Mouse (Mus musculus) hindbrain, embryonic 10.5 days (tissue): ENCODE measurements around the gene Cyth4. TPM values are rescaled to one million over a fixed set of nuclear protein-coding genes. Genes with fewer than 3 reads are reported as not detected.

Experiments used
- DNase-seq: peaks from one replicate; pipeline ENCODE4 v3.0.0-alpha.2; 2017; ENCODE audit warnings: low spot score
- H3K27ac ChIP-seq: fragments of 300-500 bp; sonication (generic); 2 replicates; pipeline ENCODE4 v1.5.1; 2016; ENCODE audit warnings: mild to moderate bottlenecking, moderate library complexity
- H3K27me3 ChIP-seq: fragments of 300-500 bp; sonication (generic); 2 replicates; pipeline ENCODE4 v1.6.1; 2016; ENCODE audit warnings: mild to moderate bottlenecking; ENCODE audit not compliant: poor library complexity, insufficient read depth, severe bottlenecking
- H3K36me3 ChIP-seq: fragments of 300-500 bp; sonication (generic); 2 replicates; pipeline ENCODE4 v1.6.1; 2016; ENCODE audit warnings: mild to moderate bottlenecking, moderate library complexity
- H3K4me1 ChIP-seq: fragments of 300-500 bp; sonication (generic); replicated peaks from 2 replicates; pipeline ENCODE4 v1.6.1; 2016; ENCODE audit warnings: mild to moderate bottlenecking
- H3K4me3 ChIP-seq: fragments of 300-500 bp; sonication (generic); 2 replicates; pipeline ENCODE4 v1.5.1; 2016; ENCODE audit warnings: mild to moderate bottlenecking, moderate library complexity
- H3K9me3 ChIP-seq: fragments of 300-500 bp; sonication (generic); 2 replicates; pipeline ENCODE4 v1.6.1; 2016; ENCODE audit warnings: mild to moderate bottlenecking, moderate library complexity
- WGBS: fragments of 180-500 bp; shearing (Covaris S2); methylation state at CpG from one replicate; pipeline ENCODE4 v1.1.7; 2016; 5-methylcytosine and 5-hydroxymethylcytosine counted together
- polyA plus RNA-seq: library from polyadenylated mRNA; unstranded; fragments of >200 nt; fragmentation: Nextera tagmentation; extraction: Ambion mirVana; gene quantifications from 2 replicates; pipeline ENCODE4 v1.2.1, GENCODE M21; 2016

Cyth4 gene
- polyA plus RNA-seq, 1 experiment from 2014 or later: 8.1 TPM

GRCm38 (mm10) chr15:78567608-78568120 is 29.2 kb upstream of the Cyth4 start:
- H3K4me3 ChIP-seq: no peak overlapping the region
- no peak for DNase-seq
- no peak overlapping the region; the same call in 1 of the 2 replicates for H3K27ac ChIP-seq
- no peaks in the 10 kb centered on the region for H3K9me3 ChIP-seq
- peaks cover 16% of the 10 kb centered on the region for H3K4me1 ChIP-seq
- 75% methylated on average over 9 of the region's 9 CpGs for WGBS
- no peaks in the 10 kb centered on the region; the same call in 1 of the 2 replicates for H3K27me3 ChIP-seq
- H3K36me3 ChIP-seq: no peaks in the 10 kb centered on the region

- Histone ChIP-seq H3K27ac (no peak overlapping the region), H3K27me3 (no peaks in the 10 kb centered on the region; the same call in 1 of the 2 replicates), H3K4me3 (no peak overlapping the region), H3K4me1 (peaks cover 10% of the 10 kb centered on the region), H3K36me3 (no peaks in the 10 kb centered on the region), H3K9me3 (no peaks in the 10 kb centered on the region; the same call in 1 of the 2 replicates)
- DNase-seq: no peak
- 92% methylated on average over 5 of the region's 5 CpGs for WGBS
Observed at GRCm38 (mm10) chr15:78570170-78570569, 26.7 kb upstream of the Cyth4 start.

GRCm38 (mm10) chr15:78571554-78572269 is 25.1 kb upstream of the Cyth4 start:
- Histone ChIP-seq H3K36me3 (no peaks in the 10 kb centered on the region), H3K4me1 (peaks cover 7% of the 10 kb centered on the region), H3K9me3 (no peaks in the 10 kb centered on the region; the same call in 1 of the 2 replicates), H3K27me3 (no peaks in the 10 kb centered on the region; the same call in 1 of the 2 replicates), H3K4me3 (no peak overlapping the region), H3K27ac (peak overlapping the region; percentile 60; the same call in 1 of the 2 replicates)
- DNase-seq: no peak
- WGBS: 67% methylated on average over 16 of the region's 16 CpGs

- H3K4me1 ChIP-seq: peaks cover 7% of the 10 kb centered on the region
- H3K27ac ChIP-seq: peak overlapping the region; percentile 60; the same call in 1 of the 2 replicates
- WGBS: 91% methylated on average over 5 of the region's 5 CpGs
- no peaks in the 10 kb centered on the region; the same call in 1 of the 2 replicates for H3K9me3 ChIP-seq
- H3K4me3 ChIP-seq: no peak overlapping the region
- no peaks in the 10 kb centered on the region for H3K36me3 ChIP-seq
- DNase-seq: no peak
- no peaks in the 10 kb centered on the region; the same call in 1 of the 2 replicates for H3K27me3 ChIP-seq
Observed at GRCm38 (mm10) chr15:78572270-78572600, 24.6 kb upstream of the Cyth4 start.

GRCm38 (mm10) chr15:78572658-78573397 is 24.0 kb upstream of the Cyth4 start, which contains the start of gene Rac2:
TSS of gene Rac2 (minus strand) at chr15:78572783.
- no peak for DNase-seq
- Histone ChIP-seq H3K36me3 (no peaks in the 10 kb centered on the region), H3K4me3 (no peak within 1 kb of the TSS), H3K9me3 (no peaks in the 10 kb centered on the region; the same call in 1 of the 2 replicates), H3K27ac (peak within 1 kb of the TSS; percentile 60), H3K27me3 (no peaks in the 10 kb centered on the region; the same call in 1 of the 2 replicates), H3K4me1 (peaks cover 7% of the 10 kb centered on the region)
- whole genome bisulfite sequencing: 82% methylated on average over 8 of the region's 8 CpGs

- Histone ChIP-seq H3K36me3 (no peaks in the 10 kb centered on the region), H3K4me1 (peaks cover 26% of the 10 kb centered on the region), H3K9me3 (no peaks in the 10 kb centered on the region; the same call in 1 of the 2 replicates), H3K27ac (no peak overlapping the region), H3K27me3 (no peaks in the 10 kb centered on the region; the same call in 1 of the 2 replicates), H3K4me3 (no peak overlapping the region)
- no peak for DNase-seq
- 61% methylated on average over 4 of the region's 4 CpGs for WGBS
Observed at GRCm38 (mm10) chr15:78576284-78576810, 20.5 kb upstream of the Cyth4 start.

GRCm38 (mm10) chr15:78583352-78583751 is 13.5 kb upstream of the Cyth4 start:
- peaks cover 7% of the 10 kb centered on the region for H3K9me3 ChIP-seq
- WGBS: 20% methylated on average over 11 of the region's 11 CpGs
- H3K36me3 ChIP-seq: no peaks in the 10 kb centered on the region
- H3K4me3 ChIP-seq: no peak overlapping the region
- H3K27ac ChIP-seq: no peak overlapping the region
- H3K4me1 ChIP-seq: peaks cover 28% of the 10 kb centered on the region
- peaks cover 6% of the 10 kb centered on the region; the same call in 1 of the 2 replicates for H3K27me3 ChIP-seq
- no peak for DNase-seq

- H3K9me3 ChIP-seq: peaks cover 7% of the 10 kb centered on the region
- WGBS: 89% methylated on average over 7 of the region's 7 CpGs
- no peak overlapping the region for H3K4me3 ChIP-seq
- no peak overlapping the region for H3K27ac ChIP-seq
- H3K4me1 ChIP-seq: peaks cover 15% of the 10 kb centered on the region
- H3K36me3 ChIP-seq: no peaks in the 10 kb centered on the region
- peaks cover 6% of the 10 kb centered on the region; the same call in 1 of the 2 replicates for H3K27me3 ChIP-seq
- DNase-seq: no peak
Observed at GRCm38 (mm10) chr15:78585404-78585803, 11.4 kb upstream of the Cyth4 start.

- WGBS: 50% methylated on average over 18 of the region's 18 CpGs
- Histone ChIP-seq H3K27me3 (peaks cover 6% of the 10 kb centered on the region; the same call in 1 of the 2 replicates), H3K4me3 (no peak overlapping the region), H3K9me3 (peaks cover 7% of the 10 kb centered on the region), H3K36me3 (no peaks in the 10 kb centered on the region), H3K27ac (peak overlapping the region; percentile 35; the same call in 1 of the 2 replicates), H3K4me1 (peaks cover 14% of the 10 kb centered on the region)
- peak; percentile 82 for DNase-seq
Observed at GRCm38 (mm10) chr15:78587050-78587994, 9.5 kb upstream of the Cyth4 start.

- Histone ChIP-seq H3K27ac (no peak overlapping the region), H3K27me3 (peaks cover 4% of the 10 kb centered on the region; the same call in 1 of the 2 replicates), H3K4me3 (no peak overlapping the region), H3K9me3 (peaks cover 7% of the 10 kb centered on the region), H3K4me1 (peaks cover 22% of the 10 kb centered on the region), H3K36me3 (no peaks in the 10 kb centered on the region)
- no peak for DNase-seq
- 87% methylated on average over 4 of the region's 4 CpGs for WGBS
Observed at GRCm38 (mm10) chr15:78588049-78588448, 8.8 kb upstream of the Cyth4 start.

GRCm38 (mm10) chr15:78588900-78589299 is 7.9 kb upstream of the Cyth4 start:
- Histone ChIP-seq H3K27me3 (no peaks in the 10 kb centered on the region), H3K27ac (no peak overlapping the region), H3K4me1 (peaks cover 22% of the 10 kb centered on the region), H3K4me3 (no peak overlapping the region), H3K9me3 (peaks cover 7% of the 10 kb centered on the region), H3K36me3 (no peaks in the 10 kb centered on the region)
- no peak for DNase-seq
- WGBS: 88% methylated on average over 4 of the region's 4 CpGs

GRCm38 (mm10) chr15:78589936-78590335 is 6.9 kb upstream of the Cyth4 start:
- 80% methylated on average over 6 of the region's 6 CpGs for WGBS
- Histone ChIP-seq H3K4me1 (peaks cover 22% of the 10 kb centered on the region), H3K9me3 (peaks cover 3% of the 10 kb centered on the region), H3K27ac (0 out of 2 replicates have a peak overlapping the region, but pooled peaks have one; percentile 29), H3K4me3 (no peak overlapping the region), H3K36me3 (no peaks in the 10 kb centered on the region), H3K27me3 (no peaks in the 10 kb centered on the region)
- no peak for DNase-seq
